Mouse (Mus musculus): ENCODE results near the gene Endog. TPM values are rescaled to one million over a fixed set of nuclear protein-coding genes. Genes with fewer than 3 reads are reported as not detected.
"Not testable (repeated sequence)": the region's sequence is repeated elsewhere in the genome, so short reads cannot be mapped to it uniquely, and the experiment has no call there.

The Endog gene
- polyA plus RNA-seq, 1 experiment = 147 TPM

- TF ChIP-seq POLR2A (IDR thresholded peaks at IDR 0.05; ENCODE audit: low read depth, low read length) (no peak), CTCF (IDR thresholded peaks at IDR 0.05; ENCODE audit: extremely low read depth, insufficient read length, insufficient replicate concordance, low read depth, low read length) (no peak)
- 7% methylated on average over 16 of the region's 16 CpGs for WGBS
Measured at GRCm38 (mm10) chr2:30132801-30133612, 38.3 kb upstream of the Endog start.

GRCm38 (mm10) chr2:30133613-30134377, 37.5 kb upstream of the Endog start, which contains the start of gene Tbc1d13:
Tbc1d13 (plus strand) TSS chr2:30133746.
- Histone ChIP-seq H3K4me1 (ENCODE audit: control insufficient read depth, insufficient read depth, insufficient read length, low read length) (peaks cover 22% of the 10 kb centered on the region), H3K36me3 (ENCODE audit: control insufficient read depth, insufficient read depth, low read length) (peaks cover 17% of the 10 kb centered on the region), H3K4me3 (ENCODE audit: low read depth, low read length) (peak within 1 kb of the TSS; percentile 98), H3K27ac (ENCODE audit: insufficient read depth, low read depth, low read length) (peak within 1 kb of the TSS; percentile 99), H3K27me3 (ENCODE audit: control insufficient read depth, insufficient read depth, low read length) (no peaks in the 10 kb centered on the region)
- peak; percentile 96 for TF ChIP-seq POLR2A (IDR thresholded peaks at IDR 0.05; ENCODE audit: low read depth, low read length)
- TF ChIP-seq CTCF (IDR thresholded peaks at IDR 0.05; ENCODE audit: extremely low read depth, insufficient read length, insufficient replicate concordance, low read depth, low read length) = no peak
- under 1% methylated on average over 46 of the region's 46 CpGs for WGBS

More at GRCm38 (mm10) chr2:30132801-30133612, 38.3 kb upstream of the Endog start:
- Histone ChIP-seq H3K36me3 (ENCODE audit: control insufficient read depth, insufficient read depth, low read length) (peaks cover 14% of the 10 kb centered on the region), H3K4me3 (ENCODE audit: low read depth, low read length) (peak overlapping the region; percentile 98), H3K27ac (ENCODE audit: insufficient read depth, low read depth, low read length) (peak overlapping the region; percentile 99), H3K4me1 (ENCODE audit: control insufficient read depth, insufficient read depth, insufficient read length, low read length) (peaks cover 22% of the 10 kb centered on the region), H3K27me3 (ENCODE audit: control insufficient read depth, insufficient read depth, low read length) (no peaks in the 10 kb centered on the region)

- Histone ChIP-seq H3K4me1 (ENCODE audit: control insufficient read depth, insufficient read depth, insufficient read length, low read length) (peaks cover 22% of the 10 kb centered on the region), H3K36me3 (ENCODE audit: control insufficient read depth, insufficient read depth, low read length) (peaks cover 21% of the 10 kb centered on the region), H3K27me3 (ENCODE audit: control insufficient read depth, insufficient read depth, low read length) (no peaks in the 10 kb centered on the region), H3K27ac (ENCODE audit: insufficient read depth, low read depth, low read length) (peak overlapping the region; percentile 95), H3K4me3 (ENCODE audit: low read depth, low read length) (peak overlapping the region; percentile 98)
- TF ChIP-seq POLR2A (IDR thresholded peaks at IDR 0.05; ENCODE audit: low read depth, low read length) (no peak), CTCF (IDR thresholded peaks at IDR 0.05; ENCODE audit: extremely low read depth, insufficient read length, insufficient replicate concordance, low read depth, low read length) (no peak)
- 4% methylated on average over 6 of the region's 6 CpGs for WGBS
Measured at GRCm38 (mm10) chr2:30134378-30134711, 36.9 kb upstream of the Endog start.

GRCm38 (mm10) chr2:30134928-30135620, 36.2 kb upstream of the Endog start:
- 20% methylated on average over 10 of the region's 10 CpGs for WGBS
- peaks cover 21% of the 10 kb centered on the region for H3K4me1 ChIP-seq (ENCODE audit: control insufficient read depth, insufficient read depth, insufficient read length, low read length)
- H3K27ac ChIP-seq (ENCODE audit: insufficient read depth, low read depth, low read length) = peak overlapping the region; percentile 95
- H3K4me3 ChIP-seq (ENCODE audit: low read depth, low read length) = peak overlapping the region; percentile 98
- TF ChIP-seq CTCF (IDR thresholded peaks at IDR 0.05; ENCODE audit: extremely low read depth, insufficient read length, insufficient replicate concordance, low read depth, low read length) = no peak
- peak; percentile 22; the same call in 1 of the 2 replicates for TF ChIP-seq POLR2A (IDR thresholded peaks at IDR 0.05; ENCODE audit: low read depth, low read length)
- H3K36me3 ChIP-seq (ENCODE audit: control insufficient read depth, insufficient read depth, low read length) = peaks cover 23% of the 10 kb centered on the region
- H3K27me3 ChIP-seq (ENCODE audit: control insufficient read depth, insufficient read depth, low read length) = no peaks in the 10 kb centered on the region

- Histone ChIP-seq H3K4me3 (ENCODE audit: low read depth, low read length) (no peak overlapping the region), H3K27ac (ENCODE audit: insufficient read depth, low read depth, low read length) (no peak overlapping the region), H3K36me3 (ENCODE audit: control insufficient read depth, insufficient read depth, low read length) (peaks cover 37% of the 10 kb centered on the region), H3K27me3 (ENCODE audit: control insufficient read depth, insufficient read depth, low read length) (no peaks in the 10 kb centered on the region), H3K4me1 (ENCODE audit: control insufficient read depth, insufficient read depth, insufficient read length, low read length) (peaks cover 19% of the 10 kb centered on the region)
- WGBS = 63% methylated on average over 10 of the region's 10 CpGs
- no peak for TF ChIP-seq CTCF (IDR thresholded peaks at IDR 0.05; ENCODE audit: extremely low read depth, insufficient read length, insufficient replicate concordance, low read depth, low read length)
- no peak for TF ChIP-seq POLR2A (IDR thresholded peaks at IDR 0.05; ENCODE audit: low read depth, low read length)
Measured at GRCm38 (mm10) chr2:30136458-30136857, 34.8 kb upstream of the Endog start.

GRCm38 (mm10) chr2:30140021-30140420, 31.3 kb upstream of the Endog start:
- WGBS = 86% methylated on average over 4 of the region's 4 CpGs

More at GRCm38 (mm10) chr2:30140021-30140420, 31.3 kb upstream of the Endog start:
- not testable (repeated sequence) for H3K4me3 ChIP-seq (ENCODE audit: low read depth, low read length); H3K27ac ChIP-seq (ENCODE audit: insufficient read depth, low read depth, low read length); H3K27me3 ChIP-seq (ENCODE audit: control insufficient read depth, insufficient read depth, low read length)
- peaks cover 65% of the 10 kb centered on the region for H3K36me3 ChIP-seq (ENCODE audit: control insufficient read depth, insufficient read depth, low read length)
- H3K4me1 ChIP-seq (ENCODE audit: control insufficient read depth, insufficient read depth, insufficient read length, low read length) = peaks cover 14% of the 10 kb centered on the region

All from small intestine, adult 2 months (tissue).